In the genomic region with DNA sequence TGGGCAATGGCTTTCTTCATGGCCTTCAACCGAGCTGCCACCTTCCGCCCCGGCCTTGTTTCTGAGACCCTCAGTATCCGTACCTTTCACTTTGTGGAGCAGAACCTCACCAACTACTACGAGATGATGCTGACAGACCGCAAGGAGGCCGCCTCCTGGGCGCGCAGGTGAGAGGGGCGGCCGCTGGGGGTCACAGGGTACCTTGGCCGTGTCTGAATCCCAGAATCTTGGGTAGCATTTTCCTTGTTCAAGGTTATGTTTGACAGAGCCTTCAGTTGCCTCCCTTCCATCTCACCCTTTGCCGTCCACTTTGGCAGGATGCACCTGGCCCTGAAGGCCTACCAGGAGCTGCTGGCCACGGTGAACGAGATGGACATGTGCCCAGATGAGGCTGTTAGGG, we compare ENCODE assay signal across 25 mouse cellular contexts. TPM values are rescaled to one million over a fixed set of nuclear protein-coding genes. Genes with fewer than 3 reads are reported as not detected.
"Had no signal": no experiment of that assay in that cellular context is flagged by ENCODE, and none has a peak within 500 bp of the region (broad histone marks: within the 10 kb centered on the region; RNA-seq: fewer than 3 reads in every experiment).

No protein-coding gene starts in this region.

- H3K27me3 ChIP-seq: neural tube, embryonic 12.5 days; neural tube, embryonic 13.5 days; neural tube, embryonic 15.5 days; stomach, embryonic 15.5 days had no signal

- H3K27ac ChIP-seq: neural tube, embryonic 12.5 days; neural tube, embryonic 13.5 days; neural tube, embryonic 15.5 days; stomach, embryonic 15.5 days had no signal

- H3K4me3 ChIP-seq: neural tube, embryonic 12.5 days; neural tube, embryonic 13.5 days; neural tube, embryonic 15.5 days; stomach, embryonic 15.5 days had no signal

- H3K9me3 ChIP-seq: neural tube, embryonic 12.5 days; neural tube, embryonic 13.5 days; neural tube, embryonic 15.5 days; stomach, embryonic 15.5 days had no signal

- DNase-seq: retina, postnatal 1 day; right cerebral cortex, adult 18-20 months; right cerebral cortex, postnatal 14 days; right cerebral cortex, postnatal 25 days; right cerebral cortex, postnatal 4 days; spleen, adult 18-20 months; thymus, adult 18-20 months; thymus, adult 2 months; thymus, postnatal 14 days; thymus, postnatal 25 days; thymus, postnatal 36 days; thymus, postnatal 4 days had no signal

- H3K4me2 ChIP-seq: neural tube, embryonic 12.5 days; neural tube, embryonic 13.5 days; neural tube, embryonic 15.5 days; stomach, embryonic 15.5 days had no signal

- H3K4me1 ChIP-seq: neural tube, embryonic 12.5 days; neural tube, embryonic 13.5 days; neural tube, embryonic 15.5 days; stomach, embryonic 15.5 days had no signal

- H3K9ac ChIP-seq: neural tube, embryonic 12.5 days; neural tube, embryonic 13.5 days; neural tube, embryonic 15.5 days; stomach, embryonic 15.5 days had no signal

RNA-seq across cellular contexts. Expression of a gene that starts 9.8 kb away (rescaled TPM):
- polyA plus RNA-seq: neural tube, embryonic 14.5 days; neural tube, embryonic 15.5 days; small intestine, adult 2 months; urinary bladder, adult 2 months had no signal

RNA-seq across cellular contexts. Expression of a gene that starts 18.5 kb away (rescaled TPM):
- total RNA-seq: neutrophil, adult 5-6 weeks had no signal
- polyA plus RNA-seq: neural tube, embryonic 12.5 days; neural tube, embryonic 13.5 days; neural tube, embryonic 14.5 days; neural tube, embryonic 15.5 days; small intestine, adult 2 months; spleen, adult 2 months; stomach, embryonic 14.5 days; stomach, embryonic 15.5 days; stomach, embryonic 16.5 days; testis, adult 2 months; thymus, postnatal 0 days; urinary bladder, adult 2 months had no signal

RNA-seq across cellular contexts. Expression of a gene that starts 24.4 kb away (rescaled TPM):
- polyA plus RNA-seq: neural tube, embryonic 12.5 days; neural tube, embryonic 13.5 days; neural tube, embryonic 14.5 days; neural tube, embryonic 15.5 days; small intestine, adult 2 months; stomach, embryonic 14.5 days; thymus, postnatal 0 days had no signal
